Mouse (Mus musculus) left cerebral cortex, postnatal 25 days (tissue): ENCODE data around the gene Prdm9. TPM values are rescaled to one million over a fixed set of nuclear protein-coding genes. Genes with fewer than 3 reads are reported as not detected.
A peak's percentile ranks its signal among the peaks of the same experiment; 100 is the strongest.
"Not testable (repeated sequence)": the region's sequence is repeated elsewhere in the genome, so short reads cannot be mapped to it uniquely, and the experiment has no call there.

Experiments
- DNase-seq, 2 experiments: peaks; one replicate each; pipeline ENCODE4 v3.0.0; 2022; ENCODE audit warnings: low spot score in 2 of 2, mixed read lengths in 1 of 2
- intact Hi-C: fragments of 180-260 bp; cut with DNase I; formaldehyde crosslinking; loops from one replicate; pipeline ENCODE4 v1.15.1; 2025
- total RNA-seq, 2 experiments: library from RNA; stranded (reverse); gene quantifications; 2 replicates each; pipeline ENCODE4 v1.2.3; 2021

The Prdm9 gene
- 1 to 10 TPM; 1.4 to 3.0 TPM for total RNA-seq

- peak; percentile 100 for DNase-seq
- intact Hi-C loops = loop anchor here (2.0 kb wide), 1 partner anchor 37 kb away; the partner anchor contains the start of gene Pdcd2
Measured at GRCm38 (mm10) chr17:15564014-15564927, at the start of gene Prdm9. TSS of gene Prdm9 (minus strand) at chr17:15564354.

DNA sequence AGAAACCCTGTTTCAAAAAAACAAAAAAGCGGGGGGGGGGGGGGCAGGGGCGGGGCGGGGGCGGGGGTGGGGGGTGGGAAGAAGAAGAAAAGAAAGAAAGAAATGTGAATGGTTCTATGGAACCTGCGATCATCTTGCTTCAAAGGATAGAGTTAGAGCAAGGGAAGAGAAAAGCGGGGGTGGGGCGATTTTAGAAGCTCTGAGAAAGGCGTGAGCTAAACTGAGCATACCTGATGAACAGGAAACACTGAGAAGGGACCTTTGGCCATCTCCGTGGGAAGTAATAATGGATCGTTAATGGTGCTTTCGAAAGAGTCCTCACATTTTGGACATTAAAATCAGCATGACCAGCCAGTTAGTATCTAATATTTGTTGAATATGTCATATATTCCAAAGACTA is 35.3 kb upstream of the Prdm9 start:
- no peak for DNase-seq
- intact Hi-C loops = no loop called here

GRCm38 (mm10) chr17:15591216-15591881 is 27.2 kb upstream of the Prdm9 start:
- intact Hi-C loops = no loop called here
- DNase-seq = no peak

- intact Hi-C loops = no loop called here
- no peak for DNase-seq
Measured at GRCm38 (mm10) chr17:15588116-15588515, 24.0 kb upstream of the Prdm9 start.

GRCm38 (mm10) chr17:15585691-15586090 is 21.5 kb upstream of the Prdm9 start:
- no peak for DNase-seq
- intact Hi-C loops = no loop called here

DNA sequence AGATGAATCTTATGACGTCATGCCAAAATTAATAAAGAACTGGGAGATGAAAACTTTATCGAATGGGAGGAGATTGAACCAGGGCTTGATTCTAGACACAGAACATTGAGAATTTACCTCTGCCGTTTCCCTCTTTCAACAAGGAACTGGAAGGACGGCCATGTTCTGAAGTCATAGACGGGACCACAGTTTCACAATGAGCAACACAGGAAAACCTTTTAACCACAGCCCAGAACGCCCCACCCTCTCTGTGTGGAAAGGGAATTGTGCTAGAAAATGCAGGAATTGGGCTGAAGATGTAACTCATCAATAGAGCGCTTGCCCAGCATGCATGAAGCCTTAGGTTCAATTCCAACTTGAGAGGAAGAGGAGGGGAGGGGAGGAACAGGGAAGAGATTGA is 18.9 kb upstream of the Prdm9 start:
- intact Hi-C loops = no loop called here

GRCm38 (mm10) chr17:15580072-15580447 is 15.9 kb upstream of the Prdm9 start:
- intact Hi-C loops = no loop called here
- no peak for DNase-seq

More for the DNA sequence above, 18.9 kb upstream of the Prdm9 start:
- no peak for DNase-seq

DNA sequence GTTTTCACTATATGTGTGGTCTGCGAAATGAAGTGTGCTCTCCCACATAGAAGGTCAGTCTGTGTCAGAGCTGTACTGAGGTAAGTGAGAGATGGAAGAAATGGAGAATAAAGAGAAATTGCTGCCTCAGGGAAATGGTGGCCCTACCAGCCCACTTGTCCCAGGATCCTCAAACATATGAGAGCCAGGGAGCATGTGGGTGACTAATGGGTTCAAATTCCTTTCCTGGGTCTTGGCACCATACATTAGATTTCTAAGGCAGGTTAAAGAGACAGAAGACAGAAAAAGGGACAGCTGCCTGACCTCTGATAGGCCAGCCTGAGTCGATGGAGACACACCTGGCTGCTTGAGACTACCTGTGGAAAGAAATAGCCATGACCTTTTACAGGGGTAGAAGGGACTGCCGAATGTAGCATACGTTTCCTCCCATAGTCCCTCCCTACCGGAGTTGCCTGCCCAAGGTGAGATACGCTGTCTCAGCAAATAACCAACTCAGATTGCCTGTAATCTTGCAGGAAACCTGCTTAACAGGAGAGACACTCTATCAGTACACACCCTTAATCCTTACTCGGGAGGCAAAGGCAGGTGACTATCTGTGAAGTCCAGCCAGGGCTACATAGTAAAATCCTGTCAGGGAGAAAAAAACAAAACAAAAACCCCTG is 15.4 kb upstream of the Prdm9 start:
- intact Hi-C loops = no loop called here

DNA sequence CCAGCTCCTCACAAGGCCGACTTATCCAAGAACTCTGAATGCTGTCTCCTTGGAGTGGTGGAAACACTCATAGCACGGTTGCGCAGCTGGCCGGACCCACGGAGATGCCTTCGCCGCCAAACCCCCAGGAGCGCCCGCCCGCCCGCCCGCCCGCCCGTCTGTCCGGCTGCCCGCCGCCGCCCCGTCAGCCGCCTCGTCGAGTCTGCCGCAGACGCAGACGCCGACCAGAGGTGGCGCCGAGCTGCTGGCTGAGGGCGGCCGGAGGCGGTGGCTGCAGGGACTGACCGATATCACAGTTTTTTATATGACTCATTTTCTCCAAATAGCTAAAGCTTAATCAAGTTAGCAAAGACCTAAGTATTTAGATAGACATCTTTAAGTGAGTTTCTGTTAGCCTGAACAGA is 13.1 kb upstream of the Prdm9 start:
- intact Hi-C loops = no loop called here
- peak; percentile 16 to 17 for DNase-seq

More for the DNA sequence above, 15.4 kb upstream of the Prdm9 start:
- DNase-seq = no peak

DNA sequence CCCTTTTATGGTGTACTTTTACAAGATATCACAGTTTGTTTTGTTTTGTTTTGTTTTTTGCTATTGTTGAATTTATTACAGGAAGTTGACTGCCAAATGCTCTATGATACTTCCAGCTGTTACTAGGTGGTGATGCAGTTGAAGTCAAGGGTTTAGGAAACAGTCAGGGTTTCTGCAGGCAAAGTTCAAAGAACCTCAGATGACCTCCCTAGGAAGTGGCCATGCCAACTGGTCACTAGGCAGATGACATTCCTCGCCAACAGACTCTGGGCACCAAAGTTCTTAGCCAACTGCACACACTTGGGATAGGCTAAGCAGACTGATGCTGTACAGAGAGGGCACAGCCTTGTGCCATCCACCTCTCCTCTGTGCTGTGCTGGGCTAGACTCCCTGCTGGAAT is 10.9 kb upstream of the Prdm9 start:
- intact Hi-C loops = no loop called here

DNA sequence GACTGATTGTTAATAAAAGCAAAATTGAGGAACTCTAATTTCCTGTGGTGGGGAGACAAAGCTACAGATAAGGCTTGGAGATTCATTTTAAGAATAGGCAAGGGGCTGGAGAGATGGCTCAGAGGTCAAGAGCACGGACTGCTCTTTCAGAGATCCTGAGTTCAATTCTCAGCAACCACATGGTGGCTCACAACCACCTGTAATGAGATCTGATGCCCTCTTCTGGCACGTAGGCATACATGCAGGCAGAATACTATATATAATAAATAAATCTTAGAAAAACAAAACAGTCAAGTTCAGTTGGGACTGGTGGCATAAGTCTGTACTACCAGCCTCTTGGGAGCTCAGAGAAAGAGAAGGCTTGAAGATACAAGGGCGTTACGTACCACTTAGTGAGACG is 2.8 kb upstream of the Prdm9 start:
- no peak for DNase-seq
- intact Hi-C loops = no loop called here

More for the DNA sequence above, 10.9 kb upstream of the Prdm9 start:
- no peak for DNase-seq

- intact Hi-C loops = loop anchor here (2.0 kb wide), 1 partner anchor 38 kb away; the partner anchor contains the start of gene Pdcd2
- peak; percentile 5 to 6 for DNase-seq
Measured at GRCm38 (mm10) chr17:15564928-15565300, 760 bp upstream of the Prdm9 start.

- DNase-seq = no peak
- intact Hi-C loops = no loop called here
Measured at GRCm38 (mm10) chr17:15559946-15560345, 4.2 kb downstream of the Prdm9 start.

GRCm38 (mm10) chr17:15549713-15550112 is 14.4 kb downstream of the Prdm9 start:
- no peak for DNase-seq
- intact Hi-C loops = no loop called here

- intact Hi-C loops = no loop called here
- DNase-seq = no peak
Measured at GRCm38 (mm10) chr17:15546440-15546839, 17.7 kb downstream of the Prdm9 start.

DNA sequence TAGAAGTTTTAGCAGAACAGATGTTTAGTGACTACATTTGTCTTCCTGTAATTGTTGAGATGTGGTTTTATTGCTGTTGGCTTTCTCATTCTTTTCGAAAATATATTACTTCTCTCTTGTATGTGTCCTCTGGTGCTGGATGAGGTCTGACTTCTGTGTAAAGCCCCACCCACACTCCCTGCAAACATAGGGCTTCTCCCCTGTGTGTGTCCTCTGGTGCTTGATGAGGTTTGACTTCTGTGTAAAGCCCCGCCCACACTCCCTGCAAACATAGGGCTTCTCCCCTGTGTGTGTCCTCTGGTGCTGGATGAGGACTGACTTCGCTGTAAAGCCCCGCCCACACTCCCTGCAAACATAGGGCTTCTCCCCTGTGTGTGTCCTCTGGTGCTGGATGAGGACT is 20.3 kb downstream of the Prdm9 start:
- intact Hi-C loops, DNase-seq: not testable (repeated sequence)

- no peak for DNase-seq
- intact Hi-C loops = no loop called here
Measured at GRCm38 (mm10) chr17:15540309-15540708, 23.8 kb downstream of the Prdm9 start.

GRCm38 (mm10) chr17:15536457-15536904 is 27.7 kb downstream of the Prdm9 start:
- DNase-seq = no peak
- intact Hi-C loops = no loop called here

DNA sequence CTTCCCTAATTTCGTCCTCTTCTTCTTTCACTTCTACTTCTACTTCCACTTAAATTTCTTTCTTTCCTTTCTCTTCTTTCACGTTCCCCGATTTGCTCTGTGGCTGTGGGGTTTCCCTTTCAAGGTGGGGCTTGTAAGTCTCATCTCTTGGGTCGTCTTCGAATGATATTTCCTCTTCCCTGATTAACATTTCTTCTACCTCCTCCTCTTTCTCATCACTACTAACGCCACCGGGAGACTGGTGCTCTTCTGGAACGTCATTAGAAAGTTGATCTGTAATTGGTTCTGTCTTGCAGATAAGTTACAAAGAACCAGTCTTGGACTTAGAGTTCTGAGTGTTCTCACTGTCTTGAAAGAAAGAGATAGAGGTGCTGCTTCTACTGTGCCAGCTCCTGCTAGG is 28.2 kb downstream of the Prdm9 start:
- intact Hi-C loops = no loop called here
- DNase-seq = no peak

DNA sequence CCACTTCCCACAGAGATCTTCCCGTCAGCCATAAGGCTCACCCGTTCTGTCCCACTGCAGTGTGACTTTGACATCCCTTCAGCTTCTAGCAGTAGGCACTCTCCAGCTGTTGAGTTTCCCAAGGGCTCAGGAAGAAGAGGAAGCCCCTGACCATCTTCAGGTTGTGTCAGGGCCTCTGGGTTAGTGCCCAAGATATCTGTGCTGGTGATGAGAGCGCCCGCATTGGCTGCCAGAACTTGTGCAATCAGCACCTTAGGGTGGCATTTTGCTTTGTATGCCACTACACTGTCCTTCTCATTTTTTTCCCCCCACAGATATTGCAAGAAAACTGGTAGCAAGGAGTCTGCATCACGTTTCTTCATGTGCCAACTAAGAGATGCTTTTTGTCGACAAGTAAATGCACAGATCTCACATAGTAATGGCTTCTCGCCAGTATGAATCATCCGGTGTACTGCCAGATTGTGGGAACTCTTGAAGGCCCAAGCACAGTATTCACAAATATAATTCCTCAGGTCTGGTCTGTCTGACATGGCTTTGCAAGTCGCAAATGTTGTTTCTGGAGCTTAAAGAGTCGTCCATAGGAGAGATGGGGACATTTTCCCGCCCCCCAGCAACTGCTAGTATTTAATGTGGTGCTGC is 28.9 kb downstream of the Prdm9 start:
- DNase-seq = peak; percentile 65 to 92
- intact Hi-C loops = no loop called here
